Mouse (Mus musculus) hindbrain, embryonic 15.5 days (tissue): ENCODE measurements around the gene Scgb2b2. TPM values are rescaled to one million over a fixed set of nuclear protein-coding genes. Genes with fewer than 3 reads are reported as not detected.

ENCODE experiments used
- ATAC-seq: fragments of 200-750 bp; cut with Nextera tagmentation; 2 replicates; pipeline ENCODE4 v1.8.0; 2017; ENCODE audit warnings: low read depth, moderate number of reproducible peaks, moderate TSS enrichment; ENCODE audit not compliant: low FRiP score
- H3K27ac ChIP-seq: fragments of 300-500 bp; sonication (generic); replicated peaks from 2 replicates; pipeline ENCODE4 v1.5.1; 2015; ENCODE audit warnings: mild to moderate bottlenecking, inconsistent platforms
- H3K27me3 ChIP-seq: fragments of 300-500 bp; sonication (generic); 2 replicates; pipeline ENCODE4 v1.6.1; 2015; ENCODE audit warnings: control low read depth, inconsistent platforms
- H3K36me3 ChIP-seq: fragments of 300-500 bp; sonication (generic); 2 replicates; pipeline ENCODE4 v1.6.1; 2015; ENCODE audit warnings: control low read depth, inconsistent platforms
- H3K4me1 ChIP-seq: fragments of 300-500 bp; sonication (generic); replicated peaks from 2 replicates; pipeline ENCODE4 v1.6.1; 2015; ENCODE audit warnings: control low read depth, inconsistent platforms
- H3K4me2 ChIP-seq: fragments of 300-500 bp; sonication (generic); 2 replicates; pipeline ENCODE4 v1.6.1; 2015; ENCODE audit warnings: moderate library complexity, mild to moderate bottlenecking, inconsistent platforms
- H3K4me3 ChIP-seq: fragments of 300-500 bp; sonication (generic); 2 replicates; pipeline ENCODE4 v1.5.1; 2015; ENCODE audit warnings: mild to moderate bottlenecking, inconsistent platforms
- H3K9ac ChIP-seq: fragments of 300-500 bp; sonication (generic); 2 replicates; pipeline ENCODE4 v1.6.1; 2015; ENCODE audit warnings: inconsistent platforms
- H3K9me3 ChIP-seq: fragments of 300-500 bp; sonication (generic); 2 replicates; pipeline ENCODE4 v1.6.1; 2016; ENCODE audit warnings: control low read depth, inconsistent platforms
- WGBS: fragments of 180-500 bp; shearing (Covaris S2); methylation state at CpG from one replicate; pipeline ENCODE4 v1.1.7; 2015; 5-methylcytosine and 5-hydroxymethylcytosine counted together
- polyA plus RNA-seq: library from polyadenylated mRNA; unstranded; fragments of >200 nt; fragmentation: Nextera tagmentation; extraction: Ambion mirVana; gene quantifications from 2 replicates; pipeline ENCODE4 v1.2.1, GENCODE M21; 2015

Scgb2b2 gene
- polyA plus RNA-seq: not detected in 2 replicates

DNA sequence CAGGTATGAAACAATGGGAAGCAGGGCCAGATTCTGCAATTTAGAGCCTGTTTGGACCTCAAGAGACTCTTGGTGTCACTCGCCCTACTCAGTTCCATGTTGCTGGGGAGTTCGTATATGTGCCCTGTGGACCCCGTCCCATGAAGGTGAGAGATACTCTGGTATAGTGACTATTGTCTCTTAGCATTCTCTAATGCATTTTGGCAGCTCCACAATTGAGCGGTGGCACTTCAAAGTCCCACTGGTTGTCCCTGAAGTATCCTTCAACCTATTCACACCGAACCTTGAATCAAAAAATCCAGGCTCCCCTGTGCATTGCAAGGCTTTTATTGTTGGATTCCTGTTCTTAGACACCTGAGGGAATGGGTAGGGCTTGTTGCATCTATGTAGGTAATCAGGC lies at the start of gene Scgb2b2:
Scgb2b2 (plus strand) TSS at position 301 of the 400 bp plus-strand sequence.
- H3K9ac ChIP-seq: no peak within 1 kb of the TSS
- no peak within 1 kb of the TSS for H3K27ac ChIP-seq
- H3K4me3 ChIP-seq: no peak within 1 kb of the TSS
- H3K4me1 ChIP-seq: no peaks in the 10 kb centered on the region
- H3K36me3 ChIP-seq: no peaks in the 10 kb centered on the region
- no peaks in the 10 kb centered on the region for H3K27me3 ChIP-seq
- ATAC-seq: no peak
- WGBS: 86% methylated on average over 5 of the region's 5 CpGs
- no peak within 1 kb of the TSS for H3K4me2 ChIP-seq
- peaks cover 12% of the 10 kb centered on the region for H3K9me3 ChIP-seq

DNA sequence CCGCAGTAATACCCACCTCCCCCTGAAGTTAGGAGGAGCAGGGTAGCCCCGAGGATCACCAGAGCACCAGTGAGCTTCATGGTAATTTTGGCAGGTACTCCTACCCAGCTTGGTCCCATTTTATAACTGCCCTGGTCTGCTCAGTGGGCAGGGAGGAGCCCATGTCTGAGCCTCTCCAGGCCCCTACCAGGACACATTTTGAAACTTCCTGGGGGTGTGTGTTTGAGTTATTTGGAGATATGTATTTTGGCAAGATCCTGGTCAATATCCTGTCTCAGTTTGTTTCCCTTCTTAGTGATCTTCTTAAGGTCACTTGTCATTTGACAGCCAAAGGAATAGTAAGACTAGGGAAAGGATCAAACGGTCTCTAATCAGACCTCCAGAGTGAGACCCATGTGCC lies 1.4 kb downstream of the Scgb2b2 start, which contains the start of gene Scgb1b2:
Scgb1b2 (minus strand) TSS at position 101 of the 400 bp plus-strand sequence.
- no peak within 1 kb of the TSS for H3K27ac ChIP-seq
- H3K36me3 ChIP-seq: no peaks in the 10 kb centered on the region
- H3K4me1 ChIP-seq: no peaks in the 10 kb centered on the region
- H3K9ac ChIP-seq: no peak within 1 kb of the TSS
- H3K4me3 ChIP-seq: no peak within 1 kb of the TSS
- ATAC-seq: no peak
- no peak within 1 kb of the TSS for H3K4me2 ChIP-seq
- H3K27me3 ChIP-seq: no peaks in the 10 kb centered on the region
- WGBS: 87% methylated on average over 3 of the region's 3 CpGs
- peaks cover 12% of the 10 kb centered on the region for H3K9me3 ChIP-seq

Other genes with a start within 250 kb of the Scgb2b2 start
- 19.2 and 26.8 TPM in 2 replicates for gene Fxyd5, start 248.0 kb upstream of the Scgb2b2 start, polyA plus RNA-seq
- gene Fxyd7, start 239.0 kb upstream of the Scgb2b2 start, polyA plus RNA-seq: 265 and 282 TPM in 2 replicates
- gene Fxyd1, start 233.3 kb upstream of the Scgb2b2 start, polyA plus RNA-seq: 46.2 and 55.7 TPM in 2 replicates
- gene Lgi4, start 231.2 kb upstream of the Scgb2b2 start, polyA plus RNA-seq: 0.57 and 1.0 TPM in 2 replicates
- gene Fxyd3, start 213.8 kb upstream of the Scgb2b2 start, polyA plus RNA-seq: 0.31 TPM in 1 of 2 replicates, not detected in the other
- 0.51 and 0.56 TPM in 2 replicates for gene Hpn, start 175.2 kb upstream of the Scgb2b2 start, polyA plus RNA-seq
- gene Scn1b, start 163.5 kb upstream of the Scgb2b2 start, polyA plus RNA-seq: 16.5 and 18.7 TPM in 2 replicates
- 212 and 233 TPM in 2 replicates for gene Gramd1a, start 134.6 kb upstream of the Scgb2b2 start, polyA plus RNA-seq
- not detected in 2 replicates for gene Scgb1b2, start 1.3 kb downstream of the Scgb2b2 start, polyA plus RNA-seq
- not detected in 2 replicates for gene Scgb2b3, start 71.6 kb downstream of the Scgb2b2 start, polyA plus RNA-seq
- gene Scgb1b3, start 85.1 kb downstream of the Scgb2b2 start, polyA plus RNA-seq: not detected in 2 replicates